Mouse (Mus musculus) liver, embryonic 16.5 days (tissue): ENCODE measurements around the gene Gadd45gip1. TPM values are rescaled to one million over a fixed set of nuclear protein-coding genes. Genes with fewer than 3 reads are reported as not detected.
A peak's percentile ranks its signal among the peaks of the same experiment; 100 is the strongest.

ENCODE experiments used
- ATAC-seq: fragments of 200-750 bp; cut with Nextera tagmentation; 2 replicates; pipeline ENCODE4 v1.8.0; 2017; ENCODE audit warnings: low read depth, mild to moderate bottlenecking, moderate number of reproducible peaks, moderate library complexity
- H3K27ac ChIP-seq: fragments of 300-500 bp; sonication (generic); 2 replicates; pipeline ENCODE4 v1.5.1; 2014; ENCODE audit warnings: mild to moderate bottlenecking, low read length
- H3K27me3 ChIP-seq: fragments of 300-500 bp; sonication (generic); 2 replicates; pipeline ENCODE4 v1.6.1; 2014; ENCODE audit warnings: low read depth, low read length, mixed read lengths; ENCODE audit not compliant: control insufficient read depth, insufficient read depth
- H3K36me3 ChIP-seq: fragments of 300-500 bp; sonication (generic); 2 replicates; pipeline ENCODE4 v1.6.1; 2014; ENCODE audit warnings: mild to moderate bottlenecking; ENCODE audit not compliant: control insufficient read depth, insufficient read depth
- H3K4me1 ChIP-seq: fragments of 300-500 bp; sonication (generic); 2 replicates; pipeline ENCODE4 v1.6.1; 2014; ENCODE audit warnings: low read depth, low read length, mixed read lengths; ENCODE audit not compliant: control insufficient read depth
- H3K4me2 ChIP-seq: fragments of 300-500 bp; sonication (generic); 2 replicates; pipeline ENCODE4 v1.6.1; 2014; ENCODE audit warnings: low read depth, low read length, mixed read lengths
- H3K4me3 ChIP-seq: fragments of 300-500 bp; sonication (generic); 2 replicates; pipeline ENCODE4 v1.5.1; 2014; ENCODE audit warnings: low read depth, mild to moderate bottlenecking, low read length
- H3K9ac ChIP-seq: fragments of 300-500 bp; sonication (generic); 2 replicates; pipeline ENCODE4 v1.6.1; 2014; ENCODE audit warnings: low read depth, low read length
- H3K9me3 ChIP-seq: fragments of 300-500 bp; sonication (generic); replicated peaks from 2 replicates; pipeline ENCODE4 v1.6.1; 2016; ENCODE audit warnings: low read length; ENCODE audit not compliant: control insufficient read depth
- WGBS: fragments of 180-500 bp; shearing (Covaris S2); extraction: QIAGEN DNeasy Blood & Tissue Kit; methylation state at CpG from one replicate; pipeline ENCODE4 v1.1.7; 2014; ENCODE audit not compliant: insufficient replicate concordance; 5-methylcytosine and 5-hydroxymethylcytosine counted together
- polyA plus RNA-seq: library from polyadenylated mRNA; unstranded; fragments of >200 nt; fragmentation: Nextera tagmentation; extraction: Ambion mirVana; gene quantifications from 2 replicates; pipeline ENCODE4 v1.2.1, GENCODE M21; 2015

The Gadd45gip1 gene
- polyA plus RNA-seq, 1 experiment from 2014 or later, result 41.5 TPM

GRCm38 (mm10) chr8:84834866-84835855 lies 3.8 kb downstream of the Gadd45gip1 start:
- WGBS, result 68% methylated on average over 10 of the region's 10 CpGs
- peak overlapping the region; percentile 89 for H3K4me3 ChIP-seq
- H3K4me2 ChIP-seq, result peak overlapping the region; percentile 67
- no peaks in the 10 kb centered on the region for H3K9me3 ChIP-seq
- peak overlapping the region; percentile 44 for H3K9ac ChIP-seq
- no peak for ATAC-seq
- H3K36me3 ChIP-seq, result peaks cover 45% of the 10 kb centered on the region
- peaks cover 65% of the 10 kb centered on the region for H3K4me1 ChIP-seq
- peak overlapping the region; percentile 97 for H3K27ac ChIP-seq
- H3K27me3 ChIP-seq, result no peaks in the 10 kb centered on the region

GRCm38 (mm10) chr8:84837149-84837911 lies 6.0 kb downstream of the Gadd45gip1 start:
- no peak for ATAC-seq
- peak overlapping the region; percentile 61 for H3K4me2 ChIP-seq
- no peaks in the 10 kb centered on the region for H3K27me3 ChIP-seq
- peaks cover 58% of the 10 kb centered on the region for H3K36me3 ChIP-seq
- peaks cover 64% of the 10 kb centered on the region for H3K4me1 ChIP-seq
- H3K9me3 ChIP-seq, result no peaks in the 10 kb centered on the region
- H3K27ac ChIP-seq, result peak overlapping the region; percentile 97
- 76% methylated on average over 8 of the region's 8 CpGs for WGBS
- H3K4me3 ChIP-seq, result peak overlapping the region; percentile 89
- peak overlapping the region; percentile 91 for H3K9ac ChIP-seq

GRCm38 (mm10) chr8:84837912-84838470 lies 6.7 kb downstream of the Gadd45gip1 start:
- Histone ChIP-seq H3K9ac (peak overlapping the region; percentile 91), H3K4me3 (peak overlapping the region; percentile 89), H3K4me1 (peaks cover 67% of the 10 kb centered on the region), H3K27me3 (no peaks in the 10 kb centered on the region), H3K36me3 (peaks cover 65% of the 10 kb centered on the region), H3K4me2 (peak overlapping the region; percentile 61), H3K9me3 (no peaks in the 10 kb centered on the region), H3K27ac (peak overlapping the region; percentile 97)
- 73% methylated on average over 15 of the region's 15 CpGs for WGBS
- ATAC-seq, result no peak

GRCm38 (mm10) chr8:84838513-84838912 lies 7.2 kb downstream of the Gadd45gip1 start:
- H3K9me3 ChIP-seq, result no peaks in the 10 kb centered on the region
- ATAC-seq, result peak; percentile 86
- peak overlapping the region; percentile 89 for H3K4me3 ChIP-seq
- peaks cover 70% of the 10 kb centered on the region for H3K36me3 ChIP-seq
- peaks cover 67% of the 10 kb centered on the region for H3K4me1 ChIP-seq
- H3K9ac ChIP-seq, result peak overlapping the region; percentile 96
- H3K27ac ChIP-seq, result peak overlapping the region; percentile 97
- 24% methylated on average over 5 of the region's 5 CpGs for WGBS
- peak overlapping the region; percentile 75 for H3K4me2 ChIP-seq
- H3K27me3 ChIP-seq, result no peaks in the 10 kb centered on the region

GRCm38 (mm10) chr8:84839411-84839810 lies 8.1 kb downstream of the Gadd45gip1 start:
- WGBS, result 80% methylated on average over 2 of the region's 2 CpGs
- Histone ChIP-seq H3K9me3 (no peaks in the 10 kb centered on the region), H3K4me1 (peaks cover 65% of the 10 kb centered on the region), H3K36me3 (peaks cover 72% of the 10 kb centered on the region), H3K27me3 (no peaks in the 10 kb centered on the region), H3K4me2 (peak overlapping the region; percentile 75), H3K27ac (peak overlapping the region; percentile 97), H3K4me3 (peak overlapping the region; percentile 89), H3K9ac (peak overlapping the region; percentile 96)
- no peak for ATAC-seq

- H3K36me3 ChIP-seq, result peaks cover 72% of the 10 kb centered on the region
- peaks cover 65% of the 10 kb centered on the region for H3K4me1 ChIP-seq
Observed at GRCm38 (mm10) chr8:84839875-84840247, 8.5 kb downstream of the Gadd45gip1 start.

GRCm38 (mm10) chr8:84840248-84840999 lies 9.1 kb downstream of the Gadd45gip1 start, which contains the start of gene Rad23a:
TSS of gene Rad23a (minus strand) at chr8:84840665.
- H3K27ac ChIP-seq, result peak within 1 kb of the TSS; percentile 97
- peak; percentile 84 for ATAC-seq
- no peaks in the 10 kb centered on the region for H3K27me3 ChIP-seq
- peaks cover 72% of the 10 kb centered on the region for H3K36me3 ChIP-seq
- H3K4me2 ChIP-seq, result peak within 1 kb of the TSS; percentile 75
- H3K9me3 ChIP-seq, result no peaks in the 10 kb centered on the region
- peak within 1 kb of the TSS; percentile 89 for H3K4me3 ChIP-seq
- peaks cover 66% of the 10 kb centered on the region for H3K4me1 ChIP-seq
- WGBS, result under 1% methylated on average over 55 of the region's 55 CpGs
- peak within 1 kb of the TSS; percentile 96 for H3K9ac ChIP-seq

More at GRCm38 (mm10) chr8:84839875-84840247, 8.5 kb downstream of the Gadd45gip1 start:
- no peaks in the 10 kb centered on the region for H3K9me3 ChIP-seq
- H3K27me3 ChIP-seq, result no peaks in the 10 kb centered on the region
- 1% methylated on average over 7 of the region's 7 CpGs for WGBS
- H3K27ac ChIP-seq, result peak overlapping the region; percentile 97
- no peak for ATAC-seq
- H3K4me3 ChIP-seq, result peak overlapping the region; percentile 89
- H3K9ac ChIP-seq, result peak overlapping the region; percentile 96
- peak overlapping the region; percentile 75 for H3K4me2 ChIP-seq

GRCm38 (mm10) chr8:84841514-84841913 lies 10.2 kb downstream of the Gadd45gip1 start:
- no peak overlapping the region for H3K4me3 ChIP-seq

More at GRCm38 (mm10) chr8:84841514-84841913, 10.2 kb downstream of the Gadd45gip1 start:
- no peak for ATAC-seq
- peaks cover 55% of the 10 kb centered on the region for H3K4me1 ChIP-seq
- no peaks in the 10 kb centered on the region for H3K9me3 ChIP-seq
- 63% methylated on average over 1 of the region's 1 CpGs for WGBS
- H3K27me3 ChIP-seq, result no peaks in the 10 kb centered on the region
- H3K27ac ChIP-seq, result peak overlapping the region; percentile 75
- H3K4me2 ChIP-seq, result no peak overlapping the region
- no peak overlapping the region for H3K9ac ChIP-seq
- H3K36me3 ChIP-seq, result peaks cover 61% of the 10 kb centered on the region
